Mouse (Mus musculus): ENCODE measurements around the gene Psap. TPM values are rescaled to one million over a fixed set of nuclear protein-coding genes. Genes with fewer than 3 reads are reported as not detected.
A peak's percentile ranks its signal among the peaks of the same experiment; 100 is the strongest.

Gene Psap
- total RNA-seq, 2 experiments from 2014 or later: 1,196 to 1,248 TPM

GRCm38 (mm10) chr10:60284248-60284647 is 6.8 kb downstream of the Psap start:
- intact Hi-C loops (cut with DNase I): no loop called here
- no peak for DNase-seq (ENCODE audit: extremely low spot score in 1 of 2, low spot score in 2 of 2)

GRCm38 (mm10) chr10:60284676-60285111 is 7.3 kb downstream of the Psap start:
- no peak for DNase-seq (ENCODE audit: extremely low spot score in 1 of 2, low spot score in 2 of 2)
- intact Hi-C loops (cut with DNase I): no loop called here

- intact Hi-C loops (cut with DNase I): no loop called here
- no peak for DNase-seq (ENCODE audit: extremely low spot score in 1 of 2, low spot score in 2 of 2)
Observed at GRCm38 (mm10) chr10:60285183-60285582, 7.8 kb downstream of the Psap start.

- peak; percentile 81 to 90 for DNase-seq (ENCODE audit: extremely low spot score in 1 of 2, low spot score in 2 of 2)
- intact Hi-C loops (cut with DNase I): no loop called here
Observed at GRCm38 (mm10) chr10:60285676-60286372, 8.4 kb downstream of the Psap start.

GRCm38 (mm10) chr10:60286546-60286945 is 9.1 kb downstream of the Psap start:
- intact Hi-C loops (cut with DNase I): no loop called here
- no peak for DNase-seq (ENCODE audit: extremely low spot score in 1 of 2, low spot score in 2 of 2)

- intact Hi-C loops (cut with DNase I): no loop called here
Observed at GRCm38 (mm10) chr10:60287161-60287560, 9.7 kb downstream of the Psap start.

GRCm38 (mm10) chr10:60287726-60288125 is 10.3 kb downstream of the Psap start:
- DNase-seq (ENCODE audit: extremely low spot score in 1 of 2, low spot score in 2 of 2): no peak
- intact Hi-C loops (cut with DNase I): no loop called here

More at GRCm38 (mm10) chr10:60287161-60287560, 9.7 kb downstream of the Psap start:
- no peak for DNase-seq (ENCODE audit: extremely low spot score in 1 of 2, low spot score in 2 of 2)

GRCm38 (mm10) chr10:60289216-60289615 is 11.8 kb downstream of the Psap start:
- DNase-seq (ENCODE audit: extremely low spot score in 1 of 2, low spot score in 2 of 2): no peak
- intact Hi-C loops (cut with DNase I): no loop called here

GRCm38 (mm10) chr10:60290026-60290738 is 12.8 kb downstream of the Psap start:
- intact Hi-C loops (cut with DNase I): no loop called here
- DNase-seq (ENCODE audit: extremely low spot score in 1 of 2, low spot score in 2 of 2): no peak

GRCm38 (mm10) chr10:60290739-60291110 is 13.3 kb downstream of the Psap start:
- intact Hi-C loops (cut with DNase I): no loop called here
- no peak for DNase-seq (ENCODE audit: extremely low spot score in 1 of 2, low spot score in 2 of 2)

GRCm38 (mm10) chr10:60292209-60292608 is 14.8 kb downstream of the Psap start:
- no peak for DNase-seq (ENCODE audit: extremely low spot score in 1 of 2, low spot score in 2 of 2)
- intact Hi-C loops (cut with DNase I): no loop called here

GRCm38 (mm10) chr10:60294621-60295020 is 17.2 kb downstream of the Psap start:
- DNase-seq (ENCODE audit: extremely low spot score in 1 of 2, low spot score in 2 of 2): no peak
- intact Hi-C loops (cut with DNase I): no loop called here

- DNase-seq (ENCODE audit: extremely low spot score in 1 of 2, low spot score in 2 of 2): no peak
- intact Hi-C loops (cut with DNase I): no loop called here
Observed at GRCm38 (mm10) chr10:60295356-60295755, 17.9 kb downstream of the Psap start.

GRCm38 (mm10) chr10:60296027-60296426 is 18.6 kb downstream of the Psap start:
- intact Hi-C loops (cut with DNase I): no loop called here

GRCm38 (mm10) chr10:60299636-60300035 is 22.2 kb downstream of the Psap start:
- no peak for DNase-seq (ENCODE audit: extremely low spot score in 1 of 2, low spot score in 2 of 2)
- intact Hi-C loops (cut with DNase I): no loop called here

More at GRCm38 (mm10) chr10:60296027-60296426, 18.6 kb downstream of the Psap start:
- no peak for DNase-seq (ENCODE audit: extremely low spot score in 1 of 2, low spot score in 2 of 2)

- DNase-seq (ENCODE audit: extremely low spot score in 1 of 2, low spot score in 2 of 2): no peak
- intact Hi-C loops (cut with DNase I): no loop called here
Observed at GRCm38 (mm10) chr10:60303419-60303818, 26.0 kb downstream of the Psap start.

- intact Hi-C loops (cut with DNase I): loop anchor here (1.0 to 5.0 kb wide), 2 partner anchors 106 to 452 kb away; no protein-coding TSS in a partner anchor
- DNase-seq (ENCODE audit: extremely low spot score in 1 of 2, low spot score in 2 of 2): peak; percentile 76 to 77
Observed at GRCm38 (mm10) chr10:60304854-60305628, 27.6 kb downstream of the Psap start.

GRCm38 (mm10) chr10:60310629-60311028 is 33.2 kb downstream of the Psap start:
- intact Hi-C loops (cut with DNase I): no loop called here
- no peak for DNase-seq (ENCODE audit: extremely low spot score in 1 of 2, low spot score in 2 of 2)

- intact Hi-C loops (cut with DNase I): no loop called here
- no peak for DNase-seq (ENCODE audit: extremely low spot score in 1 of 2, low spot score in 2 of 2)
Observed at GRCm38 (mm10) chr10:60313606-60314005, 36.2 kb downstream of the Psap start.
